Mouse (Mus musculus): ENCODE measurements around the gene Hmbs. TPM values are rescaled to one million over a fixed set of nuclear protein-coding genes. Genes with fewer than 3 reads are reported as not detected.
A peak's percentile ranks its signal among the peaks of the same experiment; 100 is the strongest.
"Not testable (repeated sequence)": the region's sequence is repeated elsewhere in the genome, so short reads cannot be mapped to it uniquely, and the experiment has no call there.

Hmbs gene
- polyA plus RNA-seq, 1 experiment from 2014 or later, result 135 TPM

GRCm38 (mm10) chr9:44310750-44311135 is 33.3 kb downstream of the Hmbs start:
- Histone ChIP-seq H3K4me2 (peak overlapping the region; percentile 50), H3K36me3 (peaks cover 32% of the 10 kb centered on the region), H3K9ac (peak overlapping the region; percentile 54), H3K4me1 (peaks cover 19% of the 10 kb centered on the region), H3K27ac (replicated peaks) (peak overlapping the region; percentile 34; the same call in 1 of the 2 replicates), H3K4me3 (peak overlapping the region; percentile 7; the same call in 1 of the 2 replicates), H3K9me3 (no peaks in the 10 kb centered on the region), H3K27me3 (replicated peaks) (no peaks in the 10 kb centered on the region)
- no peak for ATAC-seq (ENCODE audit: extremely low read depth, insufficient number of reproducible peaks, low FRiP score, low TSS enrichment)
- 26% methylated on average over 10 of the region's 10 CpGs for WGBS

GRCm38 (mm10) chr9:44309756-44310155 is 34.3 kb downstream of the Hmbs start:
- no peaks in the 10 kb centered on the region for H3K27me3 ChIP-seq (replicated peaks)
- H3K27ac ChIP-seq (replicated peaks), result no peak overlapping the region
- H3K4me2 ChIP-seq, result no peak overlapping the region
- WGBS, result 77% methylated on average over 3 of the region's 3 CpGs
- no peaks in the 10 kb centered on the region for H3K9me3 ChIP-seq
- no peak overlapping the region for H3K9ac ChIP-seq
- peaks cover 22% of the 10 kb centered on the region for H3K4me1 ChIP-seq
- peaks cover 22% of the 10 kb centered on the region for H3K36me3 ChIP-seq
- H3K4me3 ChIP-seq, result no peak overlapping the region
- ATAC-seq (ENCODE audit: extremely low read depth, insufficient number of reproducible peaks, low FRiP score, low TSS enrichment), result no peak

- ATAC-seq (ENCODE audit: extremely low read depth, insufficient number of reproducible peaks, low FRiP score, low TSS enrichment), result no peak
- Histone ChIP-seq H3K9me3 (no peaks in the 10 kb centered on the region), H3K36me3 (peaks cover 9% of the 10 kb centered on the region), H3K4me2 (no peak overlapping the region), H3K4me3 (no peak overlapping the region), H3K27ac (replicated peaks) (no peak overlapping the region), H3K9ac (no peak overlapping the region), H3K4me1 (peaks cover 34% of the 10 kb centered on the region), H3K27me3 (replicated peaks) (no peaks in the 10 kb centered on the region)
- WGBS, result 82% methylated on average over 2 of the region's 2 CpGs
These were observed 36.8 kb downstream of the Hmbs start for GRCm38 (mm10) chr9:44307248-44307647.

GRCm38 (mm10) chr9:44306532-44306931 is 37.5 kb downstream of the Hmbs start:
- no peak for ATAC-seq (ENCODE audit: extremely low read depth, insufficient number of reproducible peaks, low FRiP score, low TSS enrichment)
- H3K9me3 ChIP-seq, result no peaks in the 10 kb centered on the region
- H3K27me3 ChIP-seq (replicated peaks), result no peaks in the 10 kb centered on the region
- H3K27ac ChIP-seq (replicated peaks), result no peak overlapping the region
- H3K9ac ChIP-seq, result no peak overlapping the region
- no peak overlapping the region for H3K4me3 ChIP-seq
- H3K4me1 ChIP-seq, result peaks cover 28% of the 10 kb centered on the region
- H3K4me2 ChIP-seq, result peak overlapping the region; percentile 70; the same call in 1 of the 2 replicates
- WGBS, result 87% methylated on average over 6 of the region's 6 CpGs
- peaks cover 16% of the 10 kb centered on the region for H3K36me3 ChIP-seq

- Histone ChIP-seq H3K9me3 (no peaks in the 10 kb centered on the region), H3K27me3 (replicated peaks) (no peaks in the 10 kb centered on the region), H3K9ac (peak within 1 kb of the TSS; percentile 94), H3K36me3 (peaks cover 26% of the 10 kb centered on the region), H3K27ac (replicated peaks) (peak within 1 kb of the TSS; percentile 75), H3K4me1 (peaks cover 19% of the 10 kb centered on the region), H3K4me3 (peak within 1 kb of the TSS; percentile 89), H3K4me2 (peak within 1 kb of the TSS; percentile 85)
- under 1% methylated on average over 54 of the region's 54 CpGs for WGBS
- ATAC-seq (ENCODE audit: extremely low read depth, insufficient number of reproducible peaks, low FRiP score, low TSS enrichment), result peak; percentile 99
These were observed 38.5 kb downstream of the Hmbs start, which contains the start of gene Hinfp for GRCm38 (mm10) chr9:44305466-44306079. Gene Hinfp (minus strand): TSS chr9:44305671.

GRCm38 (mm10) chr9:44300001-44300400 is 44.0 kb downstream of the Hmbs start:
- H3K4me1 ChIP-seq, result peaks cover 14% of the 10 kb centered on the region
- H3K4me2 ChIP-seq; H3K27ac ChIP-seq (replicated peaks); ATAC-seq (ENCODE audit: extremely low read depth, insufficient number of reproducible peaks, low FRiP score, low TSS enrichment); H3K9me3 ChIP-seq; H3K4me3 ChIP-seq; H3K27me3 ChIP-seq (replicated peaks); H3K9ac ChIP-seq: not testable (repeated sequence)
- H3K36me3 ChIP-seq, result peaks cover 79% of the 10 kb centered on the region
- 90% methylated on average over 3 of the region's 3 CpGs for WGBS

GRCm38 (mm10) chr9:44292490-44292889 is 51.5 kb downstream of the Hmbs start:
- no peak for ATAC-seq (ENCODE audit: extremely low read depth, insufficient number of reproducible peaks, low FRiP score, low TSS enrichment)
- peaks cover 20% of the 10 kb centered on the region for H3K4me1 ChIP-seq
- H3K4me3 ChIP-seq, result no peak overlapping the region
- H3K27ac ChIP-seq (replicated peaks), result no peak overlapping the region
- peaks cover 76% of the 10 kb centered on the region for H3K36me3 ChIP-seq
- no peak overlapping the region for H3K9ac ChIP-seq
- 73% methylated on average over 3 of the region's 3 CpGs for WGBS
- peaks cover 27% of the 10 kb centered on the region for H3K27me3 ChIP-seq (replicated peaks)
- H3K4me2 ChIP-seq, result no peak overlapping the region
- H3K9me3 ChIP-seq, result no peaks in the 10 kb centered on the region

- Histone ChIP-seq H3K4me2 (peak overlapping the region; percentile 97), H3K4me1 (peaks cover 26% of the 10 kb centered on the region), H3K36me3 (peaks cover 41% of the 10 kb centered on the region), H3K4me3 (peak overlapping the region; percentile 78), H3K27me3 (replicated peaks) (peaks cover 44% of the 10 kb centered on the region), H3K9me3 (no peaks in the 10 kb centered on the region), H3K27ac (replicated peaks) (peak overlapping the region; percentile 55; the same call in 1 of the 2 replicates), H3K9ac (peak overlapping the region; percentile 86)
- ATAC-seq (ENCODE audit: extremely low read depth, insufficient number of reproducible peaks, low FRiP score, low TSS enrichment), result no peak
- WGBS, result 6% methylated on average over 11 of the region's 11 CpGs
These were observed 55.1 kb downstream of the Hmbs start for GRCm38 (mm10) chr9:44288959-44289291.

GRCm38 (mm10) chr9:44288076-44288958 is 55.7 kb downstream of the Hmbs start, which contains the start of gene Abcg4:
Gene Abcg4 (minus strand): TSS chr9:44288615.
- Histone ChIP-seq H3K9me3 (no peaks in the 10 kb centered on the region), H3K27me3 (replicated peaks) (peaks cover 44% of the 10 kb centered on the region), H3K4me1 (peaks cover 29% of the 10 kb centered on the region), H3K4me2 (peak within 1 kb of the TSS; percentile 97), H3K27ac (replicated peaks) (peak within 1 kb of the TSS; percentile 55), H3K9ac (peak within 1 kb of the TSS; percentile 86), H3K4me3 (peak within 1 kb of the TSS; percentile 78), H3K36me3 (peaks cover 35% of the 10 kb centered on the region)
- 2% methylated on average over 38 of the region's 38 CpGs for WGBS
- peak; percentile 59; the same call in 1 of the 2 replicates for ATAC-seq (ENCODE audit: extremely low read depth, insufficient number of reproducible peaks, low FRiP score, low TSS enrichment)

- Histone ChIP-seq H3K9ac (peak overlapping the region; percentile 86), H3K9me3 (no peaks in the 10 kb centered on the region), H3K4me2 (peak overlapping the region; percentile 97), H3K4me3 (peak overlapping the region; percentile 78), H3K27ac (replicated peaks) (peak overlapping the region; percentile 55; the same call in 1 of the 2 replicates), H3K36me3 (peaks cover 27% of the 10 kb centered on the region), H3K4me1 (peaks cover 32% of the 10 kb centered on the region), H3K27me3 (replicated peaks) (peaks cover 44% of the 10 kb centered on the region)
- WGBS, result under 1% methylated on average over 46 of the region's 47 CpGs
- ATAC-seq (ENCODE audit: extremely low read depth, insufficient number of reproducible peaks, low FRiP score, low TSS enrichment), result peak; percentile 40; the same call in 1 of the 2 replicates
These were observed 56.5 kb downstream of the Hmbs start for GRCm38 (mm10) chr9:44287401-44288075.

- Histone ChIP-seq H3K27ac (replicated peaks) (0 out of 2 replicates have a peak overlapping the region, but pooled peaks have one; percentile 55), H3K36me3 (peaks cover 22% of the 10 kb centered on the region), H3K4me1 (peaks cover 32% of the 10 kb centered on the region), H3K4me2 (peak overlapping the region; percentile 97), H3K4me3 (peak overlapping the region; percentile 78), H3K9me3 (no peaks in the 10 kb centered on the region), H3K9ac (peak overlapping the region; percentile 86), H3K27me3 (replicated peaks) (peaks cover 44% of the 10 kb centered on the region)
- ATAC-seq (ENCODE audit: extremely low read depth, insufficient number of reproducible peaks, low FRiP score, low TSS enrichment), result peak; percentile 7; the same call in 1 of the 2 replicates
- WGBS, result 7% methylated on average over 11 of the region's 11 CpGs
These were observed 57.0 kb downstream of the Hmbs start for GRCm38 (mm10) chr9:44287003-44287400.
